Mouse (Mus musculus) ES-Bruce4 (cell line): ENCODE data around the gene Fbxl21.

Experiments
- CTCF ChIP-seq: IDR thresholded peaks from one replicate; pipeline ENCODE4 v1.8.1; 2011; ENCODE audit warnings: low read depth, low read length
- POLR2A ChIP-seq: IDR thresholded peaks from one replicate; pipeline ENCODE4 v1.8.1; 2011; ENCODE audit warnings: low read length; ENCODE audit not compliant: insufficient read depth

GRCm38 (mm10) chr13:56556701-56557100 lies 34.4 kb downstream of the Fbxl21 start:
- TF ChIP-seq POLR2A (no peak), CTCF (no peak)
